Mouse (Mus musculus): ENCODE measurements around the gene Hdac6. TPM values are rescaled to one million over a fixed set of nuclear protein-coding genes. Genes with fewer than 3 reads are reported as not detected.
"Not testable (repeated sequence)": the region's sequence is repeated elsewhere in the genome, so short reads cannot be mapped to it uniquely, and the experiment has no call there.

The Hdac6 gene
- polyA plus RNA-seq, 1 experiment from 2014 or later: 60.8 TPM

- Histone ChIP-seq H3K4me2 (replicated peaks) (no peak overlapping the region), H3K9me3 (no peaks in the 10 kb centered on the region), H3K9ac (no peak overlapping the region), H3K36me3 (no peaks in the 10 kb centered on the region), H3K27ac (no peak overlapping the region), H3K27me3 (replicated peaks) (no peaks in the 10 kb centered on the region), H3K4me3 (no peak overlapping the region), H3K4me1 (no peaks in the 10 kb centered on the region)
- 92% methylated on average over 9 of the region's 9 CpGs for WGBS
- no peak for ATAC-seq (ENCODE audit: low FRiP score, low read depth)
Observed at GRCm38 (mm10) chrX:7958868-7959267, 11.2 kb upstream of the Hdac6 start.

- H3K27me3 ChIP-seq (replicated peaks): no peaks in the 10 kb centered on the region
- H3K9me3 ChIP-seq: no peaks in the 10 kb centered on the region
- H3K4me2 ChIP-seq (replicated peaks): no peak overlapping the region
- ATAC-seq (ENCODE audit: low FRiP score, low read depth): no peak
- peaks cover 6% of the 10 kb centered on the region; the same call in 1 of the 2 replicates for H3K4me1 ChIP-seq
- no peak overlapping the region for H3K27ac ChIP-seq
- no peak overlapping the region for H3K9ac ChIP-seq
- H3K4me3 ChIP-seq: no peak overlapping the region
- 95% methylated on average over 7 of the region's 7 CpGs for WGBS
- H3K36me3 ChIP-seq: no peaks in the 10 kb centered on the region
Observed at GRCm38 (mm10) chrX:7950091-7950490, 2.4 kb upstream of the Hdac6 start.

- Histone ChIP-seq H3K36me3 (0 out of 2 replicates have a peak, but pooled peaks cover 3% of the 10 kb centered on the region), H3K27me3 (replicated peaks) (no peaks in the 10 kb centered on the region), H3K9me3 (no peaks in the 10 kb centered on the region), H3K4me1 (peaks cover 6% of the 10 kb centered on the region; the same call in 1 of the 2 replicates), H3K4me3 (peak overlapping the region; percentile 30), H3K9ac (peak overlapping the region; percentile 33; the same call in 1 of the 2 replicates), H3K27ac (no peak overlapping the region), H3K4me2 (replicated peaks) (peak overlapping the region; percentile 61)
- 18% methylated on average over 38 of the region's 38 CpGs for WGBS
- no peak; the same call in none of the 2 replicates for ATAC-seq (ENCODE audit: low FRiP score, low read depth)
Observed at GRCm38 (mm10) chrX:7947900-7948492, 307 bp upstream of the Hdac6 start.

- Histone ChIP-seq H3K4me1 (peaks cover 6% of the 10 kb centered on the region; the same call in 1 of the 2 replicates), H3K4me2 (replicated peaks) (no peak overlapping the region), H3K9ac (no peak overlapping the region), H3K36me3 (peaks cover 3% of the 10 kb centered on the region; the same call in 1 of the 2 replicates), H3K4me3 (no peak overlapping the region), H3K27me3 (replicated peaks) (no peaks in the 10 kb centered on the region), H3K27ac (no peak overlapping the region), H3K9me3 (no peaks in the 10 kb centered on the region)
- 76% methylated on average over 8 of the region's 8 CpGs for WGBS
- ATAC-seq (ENCODE audit: low FRiP score, low read depth): no peak
Observed at GRCm38 (mm10) chrX:7945618-7946017, 2.1 kb downstream of the Hdac6 start.

- Histone ChIP-seq H3K27me3 (replicated peaks) (no peaks in the 10 kb centered on the region), H3K9me3 (no peaks in the 10 kb centered on the region), H3K9ac (no peak overlapping the region), H3K4me2 (replicated peaks) (no peak overlapping the region), H3K36me3 (peaks cover 32% of the 10 kb centered on the region), H3K4me3 (no peak overlapping the region), H3K4me1 (no peaks in the 10 kb centered on the region), H3K27ac (no peak overlapping the region)
- WGBS: 90% methylated on average over 6 of the region's 6 CpGs
- ATAC-seq (ENCODE audit: low FRiP score, low read depth): no peak
Observed at GRCm38 (mm10) chrX:7937667-7938066, 10.0 kb downstream of the Hdac6 start.

- no peak overlapping the region for H3K9ac ChIP-seq
- H3K9me3 ChIP-seq: no peaks in the 10 kb centered on the region
- no peak overlapping the region for H3K4me3 ChIP-seq
- H3K4me1 ChIP-seq: no peaks in the 10 kb centered on the region
- no peak for ATAC-seq (ENCODE audit: low FRiP score, low read depth)
- no peaks in the 10 kb centered on the region for H3K27me3 ChIP-seq (replicated peaks)
- no peak overlapping the region for H3K27ac ChIP-seq
- peaks cover 35% of the 10 kb centered on the region for H3K36me3 ChIP-seq
- H3K4me2 ChIP-seq (replicated peaks): no peak overlapping the region
- 38% methylated on average over 11 of the region's 11 CpGs for whole genome bisulfite sequencing
Observed at GRCm38 (mm10) chrX:7936874-7937273, 10.8 kb downstream of the Hdac6 start.

GRCm38 (mm10) chrX:7928270-7928790 is 19.4 kb downstream of the Hdac6 start, which contains the start of gene Eras:
Gene Eras, minus strand, starts transcription at chrX:7928607.
- H3K9me3 ChIP-seq: no peaks in the 10 kb centered on the region
- ATAC-seq (ENCODE audit: low FRiP score, low read depth): no peak; the same call in 1 of the 2 replicates
- WGBS: 14% methylated on average over 19 of the region's 19 CpGs
- H3K27ac ChIP-seq: no peak within 1 kb of the TSS
- H3K4me3 ChIP-seq: no peak within 1 kb of the TSS
- H3K36me3 ChIP-seq: peaks cover 11% of the 10 kb centered on the region
- peaks cover 26% of the 10 kb centered on the region for H3K27me3 ChIP-seq (replicated peaks)
- H3K4me2 ChIP-seq (replicated peaks): no peak within 1 kb of the TSS
- no peak within 1 kb of the TSS for H3K9ac ChIP-seq
- 0 out of 2 replicates have a peak, but pooled peaks cover under 1% of the 10 kb centered on the region for H3K4me1 ChIP-seq

GRCm38 (mm10) chrX:7927116-7927515 is 20.6 kb downstream of the Hdac6 start:
- no peak for ATAC-seq (ENCODE audit: low FRiP score, low read depth)

GRCm38 (mm10) chrX:7926266-7926665 is 21.4 kb downstream of the Hdac6 start:
- H3K4me1 ChIP-seq: peaks cover 6% of the 10 kb centered on the region
- no peak overlapping the region for H3K27ac ChIP-seq
- H3K36me3 ChIP-seq: peaks cover 2% of the 10 kb centered on the region
- H3K9me3 ChIP-seq: no peaks in the 10 kb centered on the region
- H3K4me3 ChIP-seq: no peak overlapping the region
- H3K9ac ChIP-seq: no peak overlapping the region
- ATAC-seq (ENCODE audit: low FRiP score, low read depth): no peak
- H3K27me3 ChIP-seq (replicated peaks): peaks cover 36% of the 10 kb centered on the region
- H3K4me2 ChIP-seq (replicated peaks): no peak overlapping the region
- WGBS: 71% methylated on average over 6 of the region's 6 CpGs

More at GRCm38 (mm10) chrX:7927116-7927515, 20.6 kb downstream of the Hdac6 start:
- peaks cover 6% of the 10 kb centered on the region for H3K4me1 ChIP-seq
- no peak overlapping the region for H3K27ac ChIP-seq
- no peak overlapping the region for H3K4me2 ChIP-seq (replicated peaks)
- no peaks in the 10 kb centered on the region for H3K9me3 ChIP-seq
- H3K27me3 ChIP-seq (replicated peaks): peaks cover 33% of the 10 kb centered on the region
- H3K36me3 ChIP-seq: peaks cover 7% of the 10 kb centered on the region
- no peak overlapping the region for H3K9ac ChIP-seq
- H3K4me3 ChIP-seq: no peak overlapping the region
- 25% methylated on average over 10 of the region's 10 CpGs for WGBS

- no peak overlapping the region for H3K27ac ChIP-seq
- ATAC-seq (ENCODE audit: low FRiP score, low read depth): no peak
- WGBS: 14% methylated on average over 42 of the region's 48 CpGs
- peak overlapping the region; percentile 49 for H3K9ac ChIP-seq
- H3K4me2 ChIP-seq (replicated peaks): peak overlapping the region; percentile 62
- H3K36me3 ChIP-seq: no peaks in the 10 kb centered on the region; the same call in 1 of the 2 replicates
- H3K4me1 ChIP-seq: peaks cover 6% of the 10 kb centered on the region
- no peaks in the 10 kb centered on the region for H3K9me3 ChIP-seq
- H3K4me3 ChIP-seq: peak overlapping the region; percentile 34
- peaks cover 27% of the 10 kb centered on the region for H3K27me3 ChIP-seq (replicated peaks)
Observed at GRCm38 (mm10) chrX:7922032-7922431, 25.7 kb downstream of the Hdac6 start.

- H3K27ac ChIP-seq: 0 out of 2 replicates have a peak within 1 kb of the TSS, but pooled peaks have one; percentile 46
Observed at GRCm38 (mm10) chrX:7919601-7920383, 27.9 kb downstream of the Hdac6 start, which contains the start of gene Pcsk1n. Gene Pcsk1n, plus strand, starts transcription at chrX:7919822.

GRCm38 (mm10) chrX:7917960-7918359 is 29.7 kb downstream of the Hdac6 start:
- 73% methylated on average over 6 of the region's 6 CpGs for whole genome bisulfite sequencing
- not testable (repeated sequence) for H3K4me2 ChIP-seq (replicated peaks); H3K9ac ChIP-seq; ATAC-seq (ENCODE audit: low FRiP score, low read depth); H3K4me1 ChIP-seq; H3K4me3 ChIP-seq; H3K36me3 ChIP-seq; H3K27me3 ChIP-seq (replicated peaks); H3K27ac ChIP-seq; H3K9me3 ChIP-seq

More at GRCm38 (mm10) chrX:7919601-7920383, 27.9 kb downstream of the Hdac6 start, which contains the start of gene Pcsk1n:
- H3K36me3 ChIP-seq: no peaks in the 10 kb centered on the region; the same call in 1 of the 2 replicates
- H3K4me1 ChIP-seq: peaks cover 6% of the 10 kb centered on the region
- H3K4me3 ChIP-seq: peak within 1 kb of the TSS; percentile 40
- ATAC-seq (ENCODE audit: low FRiP score, low read depth): peak; percentile 88
- H3K9me3 ChIP-seq: no peaks in the 10 kb centered on the region
- H3K4me2 ChIP-seq (replicated peaks): peak within 1 kb of the TSS; percentile 62
- H3K27me3 ChIP-seq (replicated peaks): peaks cover 14% of the 10 kb centered on the region
- H3K9ac ChIP-seq: peak within 1 kb of the TSS; percentile 58
- 21% methylated on average over 40 of the region's 40 CpGs for WGBS

Measured in neural tube, embryonic 12.5 days (tissue).